26 mouse cellular contexts compared by ENCODE assay signal in genomic region chr5:36608939-36609499, GRCm38 (mm10). TPM values are rescaled to one million over a fixed set of nuclear protein-coding genes. Genes with fewer than 3 reads are reported as not detected.
DNase-seq lines count a peak whose midpoint lies in the region; ATAC-seq and TF ChIP-seq lines count a peak whose summit lies in the region.
"Had no signal": no experiment of that assay in that cellular context is flagged by ENCODE, and none has a peak within 500 bp of the region (broad histone marks: within the 10 kb centered on the region; RNA-seq: fewer than 3 reads in every experiment).

No protein-coding gene starts in this region.

- no peaks in the 10 kb centered on the region for H3K27me3 ChIP-seq in intestine, embryonic 16.5 days (replicated peaks; ENCODE audit: control insufficient read depth, insufficient read depth, low read length)
- H3K27me3 ChIP-seq in stomach, postnatal 0 days (ENCODE audit: control insufficient read depth, insufficient read depth, low read length), result no peaks in the 10 kb centered on the region
- H3K27me3 ChIP-seq: embryonic facial prominence, embryonic 15.5 days; forebrain, embryonic 15.5 days; heart, embryonic 15.5 days; hindbrain, embryonic 13.5 days had no signal

- no peak for TF ChIP-seq CTCF in gastrocnemius, adult 2 months (IDR thresholded peaks at IDR 0.05)
- no peak for TF ChIP-seq CTCF in stomach, postnatal 0 days (IDR thresholded peaks at IDR 0.05; ENCODE audit: low read depth)

- no peaks in the 10 kb centered on the region for H3K9me3 ChIP-seq in intestine, embryonic 16.5 days (ENCODE audit: control insufficient read depth, low read length)
- no peaks in the 10 kb centered on the region for H3K9me3 ChIP-seq in stomach, postnatal 0 days (ENCODE audit: control insufficient read depth, low read length)
- H3K9me3 ChIP-seq: embryonic facial prominence, embryonic 15.5 days; forebrain, embryonic 10.5 days; forebrain, embryonic 15.5 days; G1E; heart, embryonic 15.5 days; hindbrain, embryonic 13.5 days had no signal

- peak; percentile 8 for DNase-seq in gastrocnemius, adult 2 months
- DNase-seq in gastrocnemius, adult 8-10 months (ENCODE audit: low spot score in 2 of 2), result no peak
- peak; percentile 21 for DNase-seq in lung, postnatal 36 days
- DNase-seq in lung, postnatal 4 days, result no peak
- DNase-seq in stomach, postnatal 0 days (ENCODE audit: low spot score), result no peak
- DNase-seq in T-cell, adult 2 months (ENCODE audit: low spot score), result no peak
- DNase-seq in spleen, postnatal 10 days (ENCODE audit: low spot score in 2 of 2), result no peak
- DNase-seq: adrenal gland, postnatal 14 days; B cell, adult 2 months; cerebellum, adult 18-20 months; cerebellum, adult 9-11 months; embryo, embryonic 11 days; gastrocnemius, postnatal 14 days; heart, adult 2 months; heart, postnatal 14 days had no signal

- peak; percentile 87 for ATAC-seq in intestine, embryonic 16.5 days
- peak; percentile 56; the same call in 1 of the 2 replicates for ATAC-seq in stomach, postnatal 0 days (ENCODE audit: low FRiP score, low TSS enrichment)
- ATAC-seq: activated CD4-positive, CD25-positive, alpha-beta regulatory T cell, adult 4 months; CD4-positive, CD25-positive, alpha-beta regulatory T cell, adult 4 months; forebrain, embryonic 15.5 days had no signal

- no peak overlapping the region for H3K4me3 ChIP-seq in gastrocnemius, adult 2 months
- H3K4me3 ChIP-seq in intestine, embryonic 16.5 days (ENCODE audit: low read length), result no peak overlapping the region
- H3K4me3 ChIP-seq in stomach, postnatal 0 days (ENCODE audit: low read depth, low read length), result no peak overlapping the region
- H3K4me3 ChIP-seq: embryonic facial prominence, embryonic 15.5 days; erythroblast, embryonic 14.5 days; forebrain, embryonic 10.5 days; forebrain, embryonic 15.5 days; heart, adult 2 months; heart, embryonic 15.5 days; hindbrain, embryonic 13.5 days had no signal

- intact Hi-C loops in gastrocnemius, adult 2 months (cut with DNase I), result no loop called here

- no peak overlapping the region for H3K4me2 ChIP-seq in intestine, embryonic 16.5 days (ENCODE audit: low read depth, low read length)
- H3K4me2 ChIP-seq in stomach, postnatal 0 days (replicated peaks; ENCODE audit: low read depth), result no peak overlapping the region
- H3K4me2 ChIP-seq: embryonic facial prominence, embryonic 15.5 days; forebrain, embryonic 15.5 days; heart, embryonic 11.5 days; heart, embryonic 15.5 days; hindbrain, embryonic 13.5 days had no signal

- H3K36me3 ChIP-seq in intestine, embryonic 16.5 days (ENCODE audit: control insufficient read depth, insufficient read depth, low read length), result no peaks in the 10 kb centered on the region
- H3K36me3 ChIP-seq in stomach, postnatal 0 days (ENCODE audit: control insufficient read depth, insufficient read depth, low read length), result peaks cover 7% of the 10 kb centered on the region

- peaks cover 5% of the 10 kb centered on the region; the same call in 1 of the 2 replicates for H3K4me1 ChIP-seq in intestine, embryonic 16.5 days (ENCODE audit: control insufficient read depth, insufficient read depth, low read length)
- no peaks in the 10 kb centered on the region for H3K4me1 ChIP-seq in stomach, postnatal 0 days (replicated peaks; ENCODE audit: control insufficient read depth, insufficient read depth)
- H3K4me1 ChIP-seq: embryonic facial prominence, embryonic 15.5 days; forebrain, embryonic 10.5 days; forebrain, embryonic 15.5 days; heart, embryonic 15.5 days; hindbrain, embryonic 13.5 days had no signal

- no peak overlapping the region for H3K27ac ChIP-seq in gastrocnemius, adult 2 months
- H3K27ac ChIP-seq in intestine, embryonic 16.5 days (ENCODE audit: low read length), result no peak overlapping the region
- no peak overlapping the region for H3K27ac ChIP-seq in stomach, postnatal 0 days (replicated peaks)
- H3K27ac ChIP-seq: embryonic facial prominence, embryonic 15.5 days; forebrain, embryonic 10.5 days; forebrain, embryonic 15.5 days; heart, adult 2 months; heart, embryonic 15.5 days; hindbrain, embryonic 13.5 days had no signal

- no peak for TF ChIP-seq EP300 in stomach, postnatal 0 days (optimal IDR thresholded peaks at IDR 0.05)

- H3K9ac ChIP-seq in intestine, embryonic 16.5 days (ENCODE audit: low read depth, low read length), result no peak overlapping the region
- H3K9ac ChIP-seq in stomach, postnatal 0 days (ENCODE audit: low read length), result no peak overlapping the region
- H3K9ac ChIP-seq: embryonic facial prominence, embryonic 15.5 days; forebrain, embryonic 15.5 days; heart, embryonic 15.5 days; hindbrain, embryonic 13.5 days had no signal

- WGBS in intestine, embryonic 16.5 days, result 70% methylated on average over 2 of the region's 2 CpGs
- WGBS in stomach, postnatal 0 days, result 60% methylated on average over 2 of the region's 2 CpGs

RNA-seq across cellular contexts. Expression of gene Tbc1d14, which starts 15.9 kb away (rescaled TPM):
- 10 to 100 TPM; 14.3 to 16.7 TPM for total RNA-seq in gastrocnemius, adult 2 months (2021)
- total RNA-seq in gastrocnemius, adult 8-10 months (2022), result 10 to 100 TPM; 13.9 to 15.2 (median 15.1) TPM
- 30.7 and 34.0 TPM in 2 replicates for polyA plus RNA-seq in intestine, embryonic 16.5 days (2015; fragmentation: Nextera tagmentation; extraction: Ambion mirVana)
- 22.1 and 22.8 TPM in 2 replicates for polyA plus RNA-seq in stomach, postnatal 0 days (2015; fragmentation: Nextera tagmentation; extraction: Ambion mirVana)

Comparison
In these comparisons a context has a peak if more than half of its experiments do, and no peak if none do; other contexts are left out.
1. DNase-seq: peak in gastrocnemius, adult 2 months (single experiment) and lung, postnatal 36 days (single experiment); none in gastrocnemius, adult 8-10 months (0 of 2), lung, postnatal 4 days (0 of 2), stomach, postnatal 0 days (single experiment), T-cell, adult 2 months (single experiment) and spleen, postnatal 10 days (0 of 2).